Mouse (Mus musculus): ENCODE data around the gene Paf1.

DNA sequence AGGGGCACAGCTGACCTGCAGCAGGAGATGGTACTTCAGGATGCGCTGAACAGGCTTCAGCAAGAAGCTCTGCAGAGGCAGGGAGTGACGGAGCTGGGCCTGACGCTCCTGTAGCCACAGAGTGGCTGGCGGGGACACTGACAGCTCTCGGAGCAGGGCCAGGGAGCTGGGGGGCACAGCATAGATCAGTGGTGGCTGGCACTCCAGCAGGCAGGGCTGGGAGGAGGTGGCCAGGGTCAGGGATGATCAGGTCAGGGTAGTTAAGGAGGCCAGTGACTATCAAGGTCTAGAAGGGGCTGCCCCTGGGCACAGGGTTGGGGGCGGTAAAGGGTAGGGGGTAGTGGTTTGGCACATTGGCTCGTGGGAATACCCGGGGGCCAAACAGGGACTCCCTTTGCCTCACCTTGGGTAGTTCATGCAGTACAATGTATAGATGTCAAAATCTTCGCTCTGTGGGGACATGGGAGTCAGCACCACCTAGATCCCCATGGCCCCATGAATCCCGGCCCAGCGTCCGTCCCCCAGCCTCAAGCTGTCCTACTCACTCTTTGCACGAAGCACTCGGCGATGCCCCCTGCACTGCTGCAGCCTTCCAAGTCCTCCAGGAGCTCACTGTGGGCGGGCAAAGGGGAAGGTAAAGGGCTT lies 24.4 kb upstream of the Paf1 start:
- no peak for TF ChIP-seq ZNF384 (IDR thresholded peaks at IDR 0.05; ENCODE audit: low read depth, low read length)
- TF ChIP-seq CTCF (IDR thresholded peaks at IDR 0.05 in 2 of 3, conservative IDR thresholded peaks at IDR 0.05 in 1 of 3; ENCODE audit: control insufficient read depth in 1 of 3, insufficient read depth in 1 of 3, low read depth in 2 of 3, low read length in 3 of 3, poor library complexity in 1 of 3, severe bottlenecking in 1 of 3): no peak
- no peak for TF ChIP-seq POLR2AphosphoS2 (IDR thresholded peaks at IDR 0.05; ENCODE audit: low read length)
- no peak for TF ChIP-seq MAX (IDR thresholded peaks at IDR 0.05; ENCODE audit: low read length)
- TF ChIP-seq NELFE (IDR thresholded peaks at IDR 0.05; ENCODE audit: low read depth, low read length): no peak
- no peak for TF ChIP-seq POLR2A (IDR thresholded peaks at IDR 0.05; ENCODE audit: control insufficient read depth in 1 of 2, insufficient read depth in 1 of 2, low read depth in 1 of 2, low read length in 2 of 2, poor library complexity in 1 of 2)
- no peak for TF ChIP-seq CHD1 (IDR thresholded peaks at IDR 0.05; ENCODE audit: low read depth, low read length)

Measured in MEL (cell line).